Mouse (Mus musculus) neutrophil, adult 5-6 weeks (primary cell): ENCODE measurements around the gene Gm10639. TPM values are rescaled to one million over a fixed set of nuclear protein-coding genes. Genes with fewer than 3 reads are reported as not detected.
"Not testable (repeated sequence)": the region's sequence is repeated elsewhere in the genome, so short reads cannot be mapped to it uniquely, and the experiment has no call there.

Source experiments
- ATAC-seq: fragments of 151-379, 151-347 bp; 2 replicates; pipeline ENCODE4 v1.8.0; 2017; ENCODE audit warnings: mild to moderate bottlenecking, moderate TSS enrichment; ENCODE audit not compliant: insufficient number of reproducible peaks, poor library complexity, low FRiP score, severe bottlenecking; ENCODE audit errors: extremely low read depth
- total RNA-seq: library from RNA; stranded (forward); fragments of 200-1000 nt; gene quantifications from 2 replicates; pipeline ENCODE4 v1.2.3, GENCODE M21; 2017

Gene Gm10639
- total RNA-seq = not detected in 2 replicates

DNA sequence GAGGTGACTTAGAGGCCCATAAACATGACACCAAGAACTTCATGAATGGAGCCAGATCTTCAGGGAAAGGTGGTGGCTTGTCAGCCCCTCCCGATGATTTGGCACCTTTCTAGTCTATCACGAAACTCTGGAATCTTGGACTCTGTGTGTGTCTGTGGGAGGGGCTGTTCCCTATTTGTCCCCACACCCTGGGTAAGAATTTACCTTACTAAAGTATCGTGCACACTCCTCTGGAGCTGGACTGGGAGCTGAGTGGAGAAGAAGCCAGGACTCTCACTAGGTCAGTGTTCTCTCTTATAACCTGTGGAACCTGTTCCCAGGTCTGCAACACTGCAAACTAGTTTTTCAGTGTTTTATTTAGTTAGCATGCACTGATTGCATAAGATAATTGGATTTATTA is at the start of gene Gm10639:
Gm10639 (plus strand) TSS at position 201 of the 400 bp plus-strand sequence.
- not testable (repeated sequence) for ATAC-seq

DNA sequence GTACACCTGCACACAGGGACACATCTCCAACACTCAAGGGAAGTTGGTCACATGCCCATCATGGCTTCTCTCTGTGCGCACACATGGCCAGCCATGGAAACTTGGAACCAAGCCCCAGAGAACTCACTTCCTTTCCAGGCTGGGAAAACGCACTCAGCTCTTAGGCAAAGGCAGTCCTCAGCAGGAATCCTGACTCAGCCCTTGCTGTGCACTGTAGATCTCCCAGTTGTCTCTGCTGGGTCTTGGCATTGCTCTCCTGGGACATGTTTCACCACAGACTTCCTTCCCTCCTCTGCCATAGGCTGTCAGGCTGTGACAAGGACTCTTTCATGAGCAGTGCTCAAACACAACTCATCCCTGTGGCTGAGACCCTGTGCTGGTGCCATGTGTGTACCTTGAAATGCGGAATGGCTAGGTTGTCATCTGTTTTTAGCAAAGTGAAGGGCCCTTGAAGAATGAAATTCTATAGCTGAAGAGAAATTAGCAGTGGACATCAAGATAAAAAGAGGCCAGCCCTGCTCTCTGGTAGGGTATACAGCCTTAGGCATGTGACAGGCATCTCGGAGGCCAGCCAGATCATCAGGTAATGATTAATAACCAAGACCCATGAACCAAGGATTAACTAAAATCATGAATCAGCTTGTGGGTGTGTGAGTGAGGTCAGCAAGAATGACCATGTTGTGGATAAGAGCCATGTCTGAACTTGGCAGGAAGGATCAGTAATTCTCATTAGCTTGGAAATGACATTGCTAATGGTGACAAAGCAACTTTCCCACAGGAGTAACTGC is 33.8 kb upstream of the Gm10639 start:
- ATAC-seq = not testable (repeated sequence)

DNA sequence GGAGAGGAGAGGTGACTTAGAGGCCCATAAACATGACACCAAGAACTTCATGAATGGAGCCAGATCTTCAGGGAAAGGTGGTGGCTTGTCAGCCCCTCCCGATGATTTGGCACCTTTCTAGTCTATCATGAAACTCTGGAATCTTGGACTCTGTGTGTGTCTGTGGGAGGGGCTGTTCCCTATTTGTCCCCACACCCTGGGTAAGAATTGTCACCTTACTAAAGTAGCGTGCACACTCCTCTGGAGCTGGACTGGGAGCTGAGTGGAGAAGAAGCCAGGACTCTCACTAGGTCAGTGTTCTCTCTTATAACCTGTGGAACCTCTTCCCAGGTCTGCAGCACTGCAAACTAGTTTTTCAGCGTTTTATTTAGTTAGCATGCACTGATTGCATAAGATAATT is 32.8 kb upstream of the Gm10639 start, which contains the start of gene Gm3776:
Gm3776 (plus strand) TSS at position 216 of the 400 bp plus-strand sequence.
- not testable (repeated sequence) for ATAC-seq

DNA sequence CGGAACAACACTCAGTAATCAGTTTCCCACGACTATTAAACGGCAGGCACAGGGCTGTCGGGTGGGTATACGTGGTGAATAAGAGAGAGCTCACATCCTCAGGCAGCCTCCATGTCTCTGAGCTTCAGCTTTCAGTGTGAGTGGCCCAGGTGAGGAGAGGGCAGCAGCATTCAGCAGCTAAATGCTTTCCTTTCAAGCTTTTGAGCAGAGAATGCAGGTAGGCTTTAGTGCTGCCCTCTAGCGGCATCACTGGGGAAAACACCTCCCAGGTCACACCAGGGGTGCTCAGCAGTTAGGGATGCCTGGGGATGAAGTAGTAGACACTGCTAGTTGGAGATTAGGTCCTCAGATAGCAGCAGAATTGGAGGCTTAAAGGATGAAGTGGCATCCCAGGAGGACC is 30.0 kb upstream of the Gm10639 start:
- peak; percentile 47; the same call in 1 of the 2 replicates for ATAC-seq

DNA sequence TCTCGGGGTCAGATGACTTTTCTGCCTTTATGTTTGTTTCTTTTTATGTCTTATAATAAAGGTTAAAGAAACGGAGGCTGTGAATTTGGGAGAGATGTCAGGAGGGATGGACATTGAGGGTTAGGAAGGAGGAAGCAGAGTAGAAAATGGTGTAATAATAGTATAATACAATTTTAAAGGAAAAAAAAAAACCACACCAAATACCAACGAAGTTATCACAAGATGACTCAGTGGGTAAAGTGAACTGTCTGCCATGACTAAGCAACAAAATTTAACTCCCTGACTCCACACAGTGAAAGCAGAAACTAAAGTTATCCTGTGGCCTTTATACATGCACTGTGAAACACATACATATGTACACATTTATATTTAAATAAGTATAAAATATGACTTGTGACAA is 18.8 kb upstream of the Gm10639 start:
- not testable (repeated sequence) for ATAC-seq

DNA sequence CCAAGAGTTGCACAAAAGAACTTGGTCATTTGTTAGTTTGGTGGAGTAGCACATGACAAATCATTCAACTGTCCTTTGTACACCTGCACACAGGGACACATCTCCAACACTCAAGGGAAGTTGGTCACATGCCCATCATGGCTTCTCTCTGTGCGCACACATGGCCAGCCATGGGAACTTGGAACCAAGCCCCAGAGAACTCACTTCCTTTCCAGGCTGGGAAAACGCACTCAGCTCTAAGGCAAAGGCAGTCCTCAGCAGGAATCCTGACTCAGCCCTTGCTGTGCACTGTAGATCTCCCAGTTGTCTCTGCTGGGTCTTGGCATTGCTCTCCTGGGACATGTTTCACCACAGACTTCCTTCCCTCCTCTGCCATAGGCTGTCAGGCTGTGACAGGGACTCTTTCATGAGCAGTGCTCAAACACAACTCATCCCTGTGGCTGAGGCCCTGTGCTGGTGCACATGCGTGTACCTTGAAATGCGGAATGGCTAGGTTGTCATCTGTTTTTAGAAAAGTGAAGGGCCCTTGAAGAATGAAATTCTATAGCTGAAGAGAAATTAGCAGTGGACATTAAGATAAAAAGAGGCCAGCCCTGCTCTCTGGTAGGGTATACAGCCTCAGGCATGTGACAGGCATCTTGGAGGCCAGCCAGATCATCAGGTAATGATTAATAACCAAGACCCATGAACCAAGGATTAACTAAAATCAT is 7.6 kb upstream of the Gm10639 start:
- not testable (repeated sequence) for ATAC-seq

DNA sequence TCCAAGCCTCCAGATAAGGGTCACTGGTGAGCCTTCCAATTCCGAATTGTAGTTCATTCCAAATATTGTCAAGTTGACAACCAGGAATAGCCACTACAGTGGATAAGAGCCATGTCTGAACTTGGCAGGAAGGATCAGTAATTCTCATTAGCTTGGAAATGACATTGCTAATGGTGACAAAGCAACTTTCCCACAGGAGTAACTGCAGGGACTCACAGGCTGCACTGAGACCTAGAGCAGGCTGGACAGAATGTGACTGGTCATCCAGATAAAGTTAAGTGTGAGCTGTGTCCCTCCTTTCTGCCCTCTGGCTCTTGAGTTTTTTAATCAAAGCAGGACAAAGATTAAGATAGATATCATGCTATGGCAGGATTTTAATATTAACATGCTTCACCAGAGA is 660 bp upstream of the Gm10639 start:
- ATAC-seq = not testable (repeated sequence)

DNA sequence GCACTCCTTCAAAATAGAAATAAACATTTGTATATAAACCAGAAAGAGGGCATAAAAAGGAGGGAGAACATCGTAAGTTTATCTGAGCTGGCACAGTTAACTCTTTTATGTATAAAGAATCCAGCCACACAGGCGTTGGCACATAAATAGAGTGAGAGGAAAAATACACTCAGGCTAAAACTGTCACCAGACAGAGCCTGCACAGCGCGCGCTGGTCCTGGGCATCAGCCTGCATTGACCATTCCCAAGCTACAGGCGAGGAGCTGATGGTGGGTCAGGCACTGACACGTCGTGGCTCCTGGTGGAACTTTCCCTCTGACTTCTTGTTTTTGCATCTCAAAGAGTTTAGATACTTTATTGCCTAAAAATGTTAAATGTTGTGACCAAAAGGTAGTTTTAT is 2.7 kb downstream of the Gm10639 start:
- ATAC-seq = not testable (repeated sequence)

DNA sequence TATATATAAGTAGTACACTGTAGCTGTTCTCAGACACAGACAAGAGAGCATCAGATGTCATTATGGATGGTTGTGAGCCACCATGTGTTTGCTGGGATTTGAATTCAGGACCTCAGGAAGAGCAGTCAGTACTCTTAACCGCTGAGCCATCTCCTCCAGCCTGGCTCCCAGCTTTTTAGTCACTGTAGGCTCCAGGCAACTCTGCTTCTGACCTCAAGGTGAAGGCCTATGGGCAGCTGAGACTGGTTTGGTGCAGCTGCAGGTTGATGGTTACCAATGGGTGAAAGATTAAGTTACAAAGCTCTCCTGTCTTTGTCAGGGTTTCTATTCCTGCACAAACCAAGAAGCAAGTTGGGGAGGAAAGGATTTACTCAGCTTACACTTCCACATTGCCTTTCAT is 4.0 kb downstream of the Gm10639 start:
- ATAC-seq = not testable (repeated sequence)

DNA sequence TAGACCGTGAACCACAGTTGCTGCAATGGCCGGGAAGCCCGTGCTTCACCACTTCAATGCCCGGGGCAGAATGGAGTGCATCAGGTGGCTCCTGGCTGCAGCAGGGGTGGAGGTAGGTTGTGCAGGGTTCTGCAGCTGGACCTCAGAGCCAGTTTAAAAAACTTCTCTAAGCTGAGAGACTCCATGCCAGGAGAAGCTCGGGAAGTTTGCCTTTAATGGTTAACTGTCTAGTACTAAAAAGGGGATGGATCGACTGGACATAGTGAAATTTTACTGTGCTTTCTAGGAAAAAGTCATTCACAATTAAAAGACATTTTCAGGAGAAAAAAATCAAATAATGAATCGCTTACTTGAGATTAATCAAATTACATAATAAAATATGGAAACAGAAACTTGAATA is 5.1 kb downstream of the Gm10639 start:
- not testable (repeated sequence) for ATAC-seq

DNA sequence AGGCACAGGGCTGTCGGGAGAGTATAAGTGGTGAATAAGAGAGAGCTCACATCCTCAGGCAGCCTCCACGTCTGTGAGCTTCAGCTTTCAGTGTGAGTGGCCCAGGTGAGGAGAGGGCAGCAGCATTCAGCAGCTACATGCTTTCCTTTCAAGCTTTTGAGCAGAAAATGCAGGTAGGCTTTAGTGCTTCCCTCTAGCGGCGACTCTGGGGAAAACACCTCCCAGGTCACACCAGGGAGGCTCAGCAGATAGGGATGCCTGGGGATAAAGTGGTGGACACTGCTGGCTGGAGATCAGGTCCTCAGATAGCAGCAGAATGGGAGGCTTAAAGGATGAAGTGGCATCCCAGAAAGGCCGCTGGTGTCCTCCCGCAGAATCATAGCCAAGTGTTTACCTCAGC is 6.4 kb downstream of the Gm10639 start:
- 0 out of 2 replicates have a peak, but pooled peaks have one; percentile 35 for ATAC-seq

DNA sequence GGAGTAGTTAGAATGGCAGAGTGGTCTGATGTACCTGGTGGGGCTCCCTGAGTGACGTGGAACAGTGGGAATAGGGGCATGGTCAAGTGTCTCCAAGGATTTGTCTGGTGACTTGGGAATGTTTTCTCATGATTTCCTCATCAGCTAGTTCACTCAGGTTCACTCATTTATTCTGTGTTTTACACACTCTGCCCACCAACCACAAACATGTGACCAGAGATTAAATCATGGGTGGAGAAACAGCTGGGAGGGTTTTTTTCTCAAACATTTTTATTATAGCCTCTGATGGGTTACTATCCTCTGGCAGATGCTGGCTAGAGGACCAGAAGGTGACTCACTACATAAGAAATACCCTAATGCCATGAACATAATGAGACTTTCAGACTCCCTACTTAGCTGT is 8.5 kb downstream of the Gm10639 start:
- ATAC-seq = no peak

DNA sequence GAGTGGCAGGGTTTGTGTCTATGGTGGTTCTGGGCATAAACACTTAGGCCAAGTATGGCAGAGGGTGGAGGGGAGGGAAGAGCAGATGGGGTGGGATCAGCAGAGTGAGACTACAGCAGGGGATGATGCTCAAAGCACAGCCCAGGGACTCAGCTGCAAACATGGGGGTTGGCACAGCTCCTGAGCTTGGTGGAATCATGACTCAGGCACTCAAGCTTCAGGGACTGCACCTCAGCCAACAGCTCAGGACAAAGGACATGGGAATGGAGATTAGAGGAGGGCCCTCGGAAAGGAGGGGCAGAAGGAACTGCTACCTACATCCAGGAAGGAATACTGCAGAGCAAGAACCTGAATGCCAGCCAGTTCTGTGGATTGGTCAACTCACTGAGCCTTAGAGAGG is 9.4 kb downstream of the Gm10639 start:
- ATAC-seq = not testable (repeated sequence)

DNA sequence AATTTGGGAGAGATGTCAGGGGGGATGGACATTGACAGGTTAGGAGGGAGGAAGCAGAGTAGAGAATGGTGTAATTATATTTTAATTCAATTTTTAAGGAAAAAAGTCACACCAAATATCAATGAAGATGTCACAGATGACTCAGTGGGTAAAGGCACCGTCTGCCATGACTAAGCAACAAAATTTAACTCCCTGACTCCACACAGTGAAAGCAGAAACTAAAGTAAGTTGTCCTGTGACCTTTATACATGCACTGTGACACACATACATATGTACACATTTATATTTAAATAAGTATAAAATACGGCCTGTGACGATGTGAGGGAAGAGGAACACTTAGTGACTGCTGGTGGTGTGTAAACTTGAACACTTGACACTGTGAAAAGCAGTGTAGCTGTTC is 18.4 kb downstream of the Gm10639 start:
- not testable (repeated sequence) for ATAC-seq

DNA sequence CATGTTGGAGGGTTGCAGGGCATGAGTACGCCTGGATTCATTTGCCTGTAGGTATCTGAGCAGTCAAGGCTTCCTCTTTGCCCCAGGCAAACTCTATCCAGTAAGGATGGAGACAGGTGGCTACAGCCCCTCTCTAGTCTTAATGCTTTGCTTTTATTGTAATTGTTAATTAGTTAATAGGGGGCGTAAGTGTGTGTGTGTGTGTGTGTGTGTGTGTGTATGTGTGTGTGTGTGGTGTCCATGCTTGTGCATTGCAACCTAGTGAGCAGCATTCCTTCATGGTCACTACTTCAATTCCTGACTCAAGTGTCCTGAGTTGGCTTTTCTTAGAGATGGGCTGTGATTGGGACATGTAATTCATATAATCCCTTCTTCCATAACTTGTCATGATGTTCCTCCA is 25.0 kb downstream of the Gm10639 start, which contains the start of gene Omt2a:
Omt2a (minus strand) TSS at position 101 of the 400 bp plus-strand sequence.
- no peak for ATAC-seq

DNA sequence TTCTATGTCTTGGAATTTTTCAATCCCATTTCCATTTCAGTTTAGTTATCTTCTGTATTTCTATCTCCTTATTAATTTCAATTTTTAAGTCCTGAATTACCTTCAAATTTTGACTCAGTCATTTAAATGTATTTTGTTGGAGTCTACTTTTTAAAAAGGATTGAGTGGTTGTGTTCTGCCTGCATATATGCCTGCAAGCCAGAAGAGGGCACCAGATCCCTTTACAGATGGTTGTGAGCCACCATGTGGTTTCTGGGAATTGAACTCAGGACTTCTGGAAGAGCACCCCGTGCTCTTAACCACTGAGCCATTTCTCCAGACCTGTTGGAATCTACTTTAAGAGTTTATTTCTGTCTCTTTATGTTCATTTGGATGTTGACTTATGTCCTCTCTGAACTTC is 29.8 kb downstream of the Gm10639 start:
- ATAC-seq = no peak

DNA sequence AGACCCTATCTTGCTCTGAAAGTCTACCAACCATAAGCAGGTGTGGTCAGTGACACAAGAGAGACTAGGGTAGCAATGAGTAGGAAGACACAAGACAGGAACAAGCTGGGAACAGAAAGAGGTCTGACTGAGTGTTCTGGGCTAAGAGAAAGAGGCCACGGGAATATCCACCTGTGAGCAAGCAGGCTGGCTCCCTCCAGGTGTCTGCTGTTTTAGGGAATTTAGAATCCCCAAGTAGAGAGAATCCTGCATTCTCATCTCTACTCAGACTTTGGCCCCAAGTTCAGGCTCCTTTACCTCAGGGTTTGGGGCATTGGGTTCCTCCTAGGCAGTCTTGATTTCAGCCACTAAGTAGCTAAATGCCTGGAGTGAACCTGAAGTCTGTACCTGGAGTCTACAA is 37.6 kb downstream of the Gm10639 start, which contains the start of gene Omt2b:
Omt2b (plus strand) TSS at position 301 of the 400 bp plus-strand sequence.
- ATAC-seq = not testable (repeated sequence)

DNA sequence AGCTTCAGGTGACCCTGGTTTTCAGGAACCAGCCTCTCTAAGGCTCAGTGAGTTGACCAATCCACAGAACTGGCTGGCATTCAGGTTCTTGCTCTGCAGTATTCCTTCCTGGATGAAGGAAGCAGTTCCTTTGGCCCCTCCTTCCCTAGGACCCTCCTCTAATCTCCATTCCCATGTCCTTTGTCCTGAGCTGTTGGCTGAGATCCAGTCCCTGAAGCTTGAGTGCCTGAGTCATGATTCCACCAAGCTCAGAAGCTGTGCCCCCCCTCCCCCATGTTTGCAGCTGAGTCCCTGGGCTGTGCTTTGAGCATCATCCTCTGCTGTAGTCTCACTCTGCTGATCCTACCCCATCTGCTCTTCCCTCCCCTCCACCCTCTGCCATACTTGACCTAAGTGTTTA is 47.3 kb downstream of the Gm10639 start:
- not testable (repeated sequence) for ATAC-seq

DNA sequence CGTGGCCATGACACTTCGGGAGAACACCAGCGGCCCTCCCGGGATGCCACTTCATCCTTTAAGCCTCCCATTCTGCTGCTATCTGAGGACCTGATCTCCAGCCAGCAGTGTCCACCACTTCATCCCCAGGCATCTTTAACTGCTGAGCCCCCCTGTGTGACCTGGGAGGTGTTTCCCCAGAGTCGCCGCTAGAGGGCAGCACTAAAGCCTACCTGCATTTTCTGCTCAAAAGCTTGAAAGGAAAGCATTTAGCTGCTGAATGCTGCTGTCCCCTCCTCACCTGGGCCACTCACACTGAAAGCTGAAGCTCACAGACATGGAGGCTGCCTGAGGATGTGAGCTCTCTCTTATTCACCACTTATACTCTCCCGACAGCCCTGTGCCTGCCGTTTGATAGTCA is 50.6 kb downstream of the Gm10639 start:
- 0 out of 2 replicates have a peak, but pooled peaks have one; percentile 36 for ATAC-seq

DNA sequence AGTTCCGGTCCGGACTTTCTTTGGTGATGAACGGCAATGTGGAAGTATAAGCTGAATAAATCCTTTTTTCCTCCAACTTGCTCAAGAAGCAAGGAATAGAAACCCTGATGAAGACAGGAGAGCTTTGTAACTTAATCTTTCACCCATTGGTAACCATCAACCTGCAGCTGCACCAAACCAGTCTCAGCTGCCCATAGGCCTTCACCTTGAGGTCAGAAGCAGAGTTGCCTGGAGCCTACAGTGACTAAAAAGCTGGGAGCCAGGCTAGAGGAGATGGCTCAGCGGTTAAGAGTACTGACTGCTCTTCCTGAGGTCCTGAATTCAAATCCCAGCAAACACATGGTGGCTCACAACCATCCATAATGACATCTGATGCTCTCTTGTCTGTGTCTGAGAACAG is 52.8 kb downstream of the Gm10639 start:
- ATAC-seq = not testable (repeated sequence)
